8 mouse cellular contexts compared by ENCODE assay signal in genomic region chr7:114317389-114317792, GRCm38 (mm10). TPM values are rescaled to one million over a fixed set of nuclear protein-coding genes. Genes with fewer than 3 reads are reported as not detected.
DNase-seq lines count a peak whose midpoint lies in the region; ATAC-seq and TF ChIP-seq lines count a peak whose summit lies in the region.

No protein-coding gene starts in this region.

- 18% methylated on average over 5 of the region's 5 CpGs for WGBS in lung, embryonic 14.5 days

- H3K4me3 ChIP-seq in testis, adult 2 months (ENCODE audit: control insufficient read depth, low read depth, low read length) = no peak overlapping the region
- no peak overlapping the region for H3K4me3 ChIP-seq in cortical plate, adult 2 months (ENCODE audit: insufficient read depth, low read length)
- H3K4me3 ChIP-seq in lung, embryonic 14.5 days (ENCODE audit: low read depth, low read length) = no peak overlapping the region

- 0 out of 2 replicates have a peak overlapping the region, but pooled peaks have one; percentile 21 for H3K4me2 ChIP-seq in lung, embryonic 14.5 days

- no peaks in the 10 kb centered on the region for H3K36me3 ChIP-seq in testis, adult 2 months (ENCODE audit: control insufficient read depth, insufficient read depth, low read length)
- no peaks in the 10 kb centered on the region for H3K36me3 ChIP-seq in lung, embryonic 14.5 days (ENCODE audit: insufficient read depth)

- H3K27ac ChIP-seq in testis, adult 2 months (ENCODE audit: control insufficient read depth, insufficient read depth, low read depth, low read length) = peak overlapping the region; percentile 32; the same call in 1 of the 2 replicates
- H3K27ac ChIP-seq in cortical plate, adult 2 months (ENCODE audit: insufficient read depth, low read length) = peak overlapping the region; percentile 73; the same call in 1 of the 2 replicates
- H3K27ac ChIP-seq in lung, embryonic 14.5 days (ENCODE audit: low read depth) = peak overlapping the region; percentile 81

- DNase-seq in testis, postnatal 10 days (ENCODE audit: low spot score) = no peak
- DNase-seq in heart, postnatal 4 days = peak; percentile 49
- peak; percentile 75 for DNase-seq in lung, embryonic 14.5 days
- peak; percentile 90 for DNase-seq in spleen, postnatal 36 days (ENCODE audit: low spot score in 2 of 2)
- DNase-seq in right cerebral cortex, postnatal 25 days = no peak

- H3K27me3 ChIP-seq in testis, adult 2 months (ENCODE audit: control insufficient read depth, insufficient read depth, low read length) = no peaks in the 10 kb centered on the region
- H3K27me3 ChIP-seq in lung, embryonic 14.5 days (ENCODE audit: insufficient read depth, low read length) = no peaks in the 10 kb centered on the region

- H3K4me1 ChIP-seq in testis, adult 2 months (ENCODE audit: control insufficient read depth, insufficient read depth, low read length) = no peaks in the 10 kb centered on the region
- H3K4me1 ChIP-seq in cortical plate, adult 2 months (ENCODE audit: control insufficient read depth, insufficient read depth, low read length) = peaks cover 5% of the 10 kb centered on the region
- H3K4me1 ChIP-seq in lung, embryonic 14.5 days (ENCODE audit: insufficient read depth) = peaks cover 6% of the 10 kb centered on the region

- TF ChIP-seq CTCF in testis, adult 2 months (IDR thresholded peaks at IDR 0.05; ENCODE audit: control insufficient read depth, insufficient read depth, insufficient replicate concordance, low read depth, low read length) = no peak
- TF ChIP-seq CTCF in cortical plate, adult 2 months (IDR thresholded peaks at IDR 0.05; ENCODE audit: extremely low read depth, insufficient read depth, low read length) = no peak
- TF ChIP-seq CTCF in lung, embryonic 14.5 days (IDR thresholded peaks at IDR 0.05; ENCODE audit: low read depth) = no peak

- ATAC-seq in lung, embryonic 14.5 days (ENCODE audit: insufficient read depth) = peak; percentile 80
- ATAC-seq in erythroid progenitor cell, adult 5-6 weeks (replicated peaks; ENCODE audit: low FRiP score, poor library complexity, severe bottlenecking) = no peak

- peak overlapping the region; percentile 3; the same call in 1 of the 2 replicates for H3K9ac ChIP-seq in lung, embryonic 14.5 days

- H3K9me3 ChIP-seq in lung, embryonic 14.5 days (ENCODE audit: low read depth, low read length) = no peaks in the 10 kb centered on the region

- no peak for TF ChIP-seq POLR2A in testis, adult 2 months (IDR thresholded peaks at IDR 0.05; ENCODE audit: control insufficient read depth, low read depth, low read length)
- TF ChIP-seq POLR2A in cortical plate, adult 2 months (IDR thresholded peaks at IDR 0.05; ENCODE audit: extremely low read depth, insufficient read depth, low read length) = no peak

RNA-seq across cellular contexts. Expression of gene Psma1, which starts 41.5 kb away (rescaled TPM):
- polyA plus RNA-seq in testis, adult 2 months (2012; rRNA removed) = 36.4 and 45.2 TPM in 2 replicates
- 154 and 156 TPM in 2 replicates for polyA plus RNA-seq in cortical plate, adult 2 months (2012; rRNA removed)
- total RNA-seq in heart, postnatal 4 days (2021) = 100 to 1,000 TPM; 147 to 148 TPM
- polyA plus RNA-seq in lung, embryonic 14.5 days (2014; fragmentation: Nextera tagmentation; extraction: Ambion mirVana) = 424 and 430 TPM in 2 replicates
- 183 and 212 TPM in 2 replicates for total RNA-seq in erythroid progenitor cell, adult 5-6 weeks (2015; ENCODE audit: low replicate concordance)
- 102 and 114 TPM in 2 replicates for total RNA-seq in erythroid progenitor cell, adult 5-6 weeks (2017; ENCODE audit: low replicate concordance)

Comparison
In these comparisons a context has a peak if more than half of its experiments do, and no peak if none do; other contexts are left out.
1. DNase-seq: peak in heart, postnatal 4 days (single experiment), lung, embryonic 14.5 days (single experiment) and spleen, postnatal 36 days (2 of 2); none in testis, postnatal 10 days (single experiment) and right cerebral cortex, postnatal 25 days (single experiment).
2. Peak in every context shown above with its lines, with median percentiles within 50 percentile points of each other: H3K27ac ChIP-seq.